Mouse (Mus musculus) liver, embryonic 14.5 days (tissue): Measurements from ENCODE around the gene Olfr1289.

Experiments used
- CTCF ChIP-seq: IDR thresholded peaks from 2 replicates; pipeline ENCODE4 v1.5.1; 2016; ENCODE audit warnings: antibody characterized with exemption, low read depth, control low read depth
- EP300 ChIP-seq: IDR thresholded peaks from 2 replicates; pipeline ENCODE4 v1.6.1; 2016; ENCODE audit warnings: antibody characterized with exemption, low read depth

DNA sequence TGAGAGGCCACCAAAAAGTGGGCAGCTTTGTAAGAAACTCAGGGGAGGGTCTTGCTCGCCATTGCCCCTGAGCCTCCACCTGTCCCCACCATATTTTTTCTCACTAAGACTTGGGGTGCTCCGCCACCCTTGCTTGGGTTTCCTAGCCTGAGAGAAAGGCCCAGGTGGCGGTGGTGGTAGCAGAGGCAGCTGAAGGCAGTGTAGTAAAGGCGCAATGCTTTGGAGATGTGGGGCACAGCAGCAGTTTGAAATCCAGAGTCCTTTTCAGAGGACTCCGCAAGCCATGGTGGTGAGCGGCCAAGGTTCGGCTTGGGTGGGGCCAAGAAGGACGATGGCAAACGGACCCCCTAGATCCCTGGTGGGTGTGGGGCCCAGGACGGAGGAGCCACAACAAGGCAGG is 36.8 kb downstream of the Olfr1289 start:
- TF ChIP-seq CTCF (no peak), EP300 (no peak)
